Mouse (Mus musculus): ENCODE data around the gene Ptms. TPM values are rescaled to one million over a fixed set of nuclear protein-coding genes. Genes with fewer than 3 reads are reported as not detected.

Gene Ptms
- polyA plus RNA-seq, 1 experiment from 2014 or later, result 241 TPM

GRCm38 (mm10) chr6:124913214-124913613 is 6.7 kb downstream of the Ptms start:
- Histone ChIP-seq H3K4me2 (replicated peaks) (no peak overlapping the region), H3K9me3 (no peaks in the 10 kb centered on the region), H3K9ac (no peak overlapping the region), H3K4me1 (replicated peaks) (peaks cover 41% of the 10 kb centered on the region), H3K36me3 (peaks cover 13% of the 10 kb centered on the region), H3K27me3 (replicated peaks) (0 out of 2 replicates have a peak, but pooled peaks cover 6% of the 10 kb centered on the region), H3K27ac (0 out of 2 replicates have a peak overlapping the region, but pooled peaks have one; percentile 9), H3K4me3 (replicated peaks) (no peak overlapping the region)
- ATAC-seq, result no peak
- WGBS, result 65% methylated on average over 6 of the region's 6 CpGs

GRCm38 (mm10) chr6:124911533-124912218 is 8.2 kb downstream of the Ptms start, which contains the start of gene Lag3:
Gene Lag3 (minus strand): TSS chr6:124911705.
- peaks cover 38% of the 10 kb centered on the region for H3K4me1 ChIP-seq (replicated peaks)
- H3K9ac ChIP-seq, result no peak within 1 kb of the TSS
- H3K27ac ChIP-seq, result no peak within 1 kb of the TSS
- 26% methylated on average over 13 of the region's 13 CpGs for WGBS
- H3K27me3 ChIP-seq (replicated peaks), result 0 out of 2 replicates have a peak, but pooled peaks cover 6% of the 10 kb centered on the region
- peak within 1 kb of the TSS; percentile 34 for H3K4me2 ChIP-seq (replicated peaks)
- ATAC-seq, result no peak
- H3K36me3 ChIP-seq, result peaks cover 13% of the 10 kb centered on the region
- no peaks in the 10 kb centered on the region for H3K9me3 ChIP-seq
- H3K4me3 ChIP-seq (replicated peaks), result no peak within 1 kb of the TSS

- peak; percentile 57 for ATAC-seq
- WGBS, result 4% methylated on average over 32 of the region's 32 CpGs
- H3K27ac ChIP-seq, result no peak overlapping the region
- no peaks in the 10 kb centered on the region for H3K9me3 ChIP-seq
- peak overlapping the region; percentile 20; the same call in 1 of the 2 replicates for H3K4me3 ChIP-seq (replicated peaks)
- H3K27me3 ChIP-seq (replicated peaks), result 0 out of 2 replicates have a peak, but pooled peaks cover 6% of the 10 kb centered on the region
- H3K4me1 ChIP-seq (replicated peaks), result peaks cover 30% of the 10 kb centered on the region
- H3K4me2 ChIP-seq (replicated peaks), result peak overlapping the region; percentile 58
- peaks cover 13% of the 10 kb centered on the region for H3K36me3 ChIP-seq
- peak overlapping the region; percentile 28; the same call in 1 of the 2 replicates for H3K9ac ChIP-seq
Measured at GRCm38 (mm10) chr6:124910032-124910431, 9.9 kb downstream of the Ptms start.

GRCm38 (mm10) chr6:124907767-124908166 is 12.1 kb downstream of the Ptms start:
- H3K4me2 ChIP-seq (replicated peaks), result no peak overlapping the region
- no peaks in the 10 kb centered on the region for H3K9me3 ChIP-seq
- H3K36me3 ChIP-seq, result no peaks in the 10 kb centered on the region
- H3K27ac ChIP-seq, result no peak overlapping the region
- 0 out of 2 replicates have a peak, but pooled peaks cover 6% of the 10 kb centered on the region for H3K27me3 ChIP-seq (replicated peaks)
- H3K4me1 ChIP-seq (replicated peaks), result peaks cover 23% of the 10 kb centered on the region
- no peak overlapping the region for H3K9ac ChIP-seq
- ATAC-seq, result no peak
- no peak overlapping the region for H3K4me3 ChIP-seq (replicated peaks)
- 68% methylated on average over 1 of the region's 1 CpGs for WGBS

GRCm38 (mm10) chr6:124904991-124905860 is 14.7 kb downstream of the Ptms start:
- ATAC-seq, result no peak
- H3K9me3 ChIP-seq, result no peaks in the 10 kb centered on the region
- 45% methylated on average over 13 of the region's 16 CpGs for WGBS
- H3K4me3 ChIP-seq (replicated peaks), result no peak overlapping the region
- H3K4me2 ChIP-seq (replicated peaks), result peak overlapping the region; percentile 93
- peak overlapping the region; percentile 95 for H3K27ac ChIP-seq
- peak overlapping the region; percentile 64 for H3K9ac ChIP-seq
- 0 out of 2 replicates have a peak, but pooled peaks cover 6% of the 10 kb centered on the region for H3K27me3 ChIP-seq (replicated peaks)
- H3K36me3 ChIP-seq, result no peaks in the 10 kb centered on the region
- peaks cover 16% of the 10 kb centered on the region for H3K4me1 ChIP-seq (replicated peaks)

- Histone ChIP-seq H3K27me3 (replicated peaks) (no peaks in the 10 kb centered on the region), H3K4me2 (replicated peaks) (peak overlapping the region; percentile 93), H3K4me3 (replicated peaks) (peak overlapping the region; percentile 53), H3K36me3 (no peaks in the 10 kb centered on the region), H3K27ac (peak overlapping the region; percentile 95), H3K9me3 (no peaks in the 10 kb centered on the region), H3K4me1 (replicated peaks) (peaks cover 10% of the 10 kb centered on the region), H3K9ac (peak overlapping the region; percentile 64)
- ATAC-seq, result peak; percentile 84
- WGBS, result 7% methylated on average over 24 of the region's 24 CpGs
Measured at GRCm38 (mm10) chr6:124904161-124904981, 15.5 kb downstream of the Ptms start.

- Histone ChIP-seq H3K9ac (peak overlapping the region; percentile 64), H3K4me1 (replicated peaks) (peaks cover 10% of the 10 kb centered on the region), H3K27me3 (replicated peaks) (no peaks in the 10 kb centered on the region), H3K4me2 (replicated peaks) (peak overlapping the region; percentile 93), H3K9me3 (no peaks in the 10 kb centered on the region), H3K36me3 (no peaks in the 10 kb centered on the region), H3K27ac (peak overlapping the region; percentile 95), H3K4me3 (replicated peaks) (peak overlapping the region; percentile 53)
- 1% methylated on average over 23 of the region's 23 CpGs for WGBS
- peak; percentile 83 for ATAC-seq
Measured at GRCm38 (mm10) chr6:124903580-124904151, 16.2 kb downstream of the Ptms start.

GRCm38 (mm10) chr6:124901851-124902250 is 18.1 kb downstream of the Ptms start:
- Histone ChIP-seq H3K9me3 (no peaks in the 10 kb centered on the region), H3K27ac (no peak overlapping the region), H3K27me3 (replicated peaks) (no peaks in the 10 kb centered on the region), H3K36me3 (no peaks in the 10 kb centered on the region), H3K4me3 (replicated peaks) (no peak overlapping the region), H3K4me2 (replicated peaks) (no peak overlapping the region), H3K4me1 (replicated peaks) (peaks cover 10% of the 10 kb centered on the region), H3K9ac (no peak overlapping the region)
- ATAC-seq, result no peak

- Histone ChIP-seq H3K4me3 (replicated peaks) (no peak overlapping the region), H3K27ac (no peak overlapping the region), H3K4me1 (replicated peaks) (peaks cover 10% of the 10 kb centered on the region), H3K4me2 (replicated peaks) (no peak overlapping the region), H3K36me3 (no peaks in the 10 kb centered on the region), H3K9ac (no peak overlapping the region), H3K9me3 (no peaks in the 10 kb centered on the region), H3K27me3 (replicated peaks) (no peaks in the 10 kb centered on the region)
- WGBS, result 64% methylated on average over 10 of the region's 10 CpGs
- ATAC-seq, result no peak
Measured at GRCm38 (mm10) chr6:124900801-124901480, 19.0 kb downstream of the Ptms start.

- Histone ChIP-seq H3K9ac (no peak overlapping the region), H3K27me3 (replicated peaks) (no peaks in the 10 kb centered on the region), H3K36me3 (no peaks in the 10 kb centered on the region), H3K27ac (no peak overlapping the region), H3K9me3 (no peaks in the 10 kb centered on the region), H3K4me1 (replicated peaks) (peaks cover 8% of the 10 kb centered on the region), H3K4me2 (replicated peaks) (no peak overlapping the region), H3K4me3 (replicated peaks) (no peak overlapping the region)
- whole genome bisulfite sequencing, result 64% methylated on average over 8 of the region's 8 CpGs
- ATAC-seq, result no peak
Measured at GRCm38 (mm10) chr6:124900056-124900800, 19.7 kb downstream of the Ptms start.
